Mouse (Mus musculus) hindbrain, embryonic 11.5 days (tissue): ENCODE measurements around the gene Cldn22. TPM values are rescaled to one million over a fixed set of nuclear protein-coding genes. Genes with fewer than 3 reads are reported as not detected.

ENCODE experiments used
- ATAC-seq: fragments of 200-750 bp; cut with Nextera tagmentation; 2 replicates; pipeline ENCODE4 v1.8.0; 2017; ENCODE audit warnings: mild to moderate bottlenecking, moderate TSS enrichment, moderate library complexity; ENCODE audit not compliant: low FRiP score
- DNase-seq: peaks from one replicate; pipeline ENCODE4 v3.0.0-alpha.2; 2015; ENCODE audit warnings: low spot score
- H3K27ac ChIP-seq: fragments of 300-500 bp; sonication (generic); 2 replicates; pipeline ENCODE4 v1.5.1; 2014; ENCODE audit warnings: mild to moderate bottlenecking, low read depth, low read length
- H3K27me3 ChIP-seq: fragments of 300-500 bp; sonication (generic); 2 replicates; pipeline ENCODE4 v1.6.1; 2014; ENCODE audit warnings: mild to moderate bottlenecking, low read length, moderate library complexity, mixed read lengths; ENCODE audit not compliant: control insufficient read depth, insufficient read depth
- H3K36me3 ChIP-seq: fragments of 300-500 bp; sonication (generic); 2 replicates; pipeline ENCODE4 v1.6.1; 2014; ENCODE audit warnings: mild to moderate bottlenecking, low read length, moderate library complexity, mixed read lengths; ENCODE audit not compliant: control insufficient read depth, insufficient read depth
- H3K4me1 ChIP-seq: fragments of 300-500 bp; sonication (generic); replicated peaks from 2 replicates; pipeline ENCODE4 v1.6.1; 2014; ENCODE audit warnings: low read length, mixed read lengths; ENCODE audit not compliant: control insufficient read depth, insufficient read depth
- H3K4me2 ChIP-seq: fragments of 300-500 bp; sonication (generic); replicated peaks from 2 replicates; pipeline ENCODE4 v1.6.1; 2014; ENCODE audit warnings: mild to moderate bottlenecking, low read depth, low read length
- H3K4me3 ChIP-seq: fragments of 300-500 bp; sonication (generic); 2 replicates; pipeline ENCODE4 v1.5.1; 2014; ENCODE audit warnings: low read depth, low read length
- H3K9ac ChIP-seq: fragments of 300-500 bp; sonication (generic); 2 replicates; pipeline ENCODE4 v1.6.1; 2014; ENCODE audit warnings: low read depth, low read length
- H3K9me3 ChIP-seq: fragments of 300-500 bp; sonication (generic); 2 replicates; pipeline ENCODE4 v1.6.1; 2016; ENCODE audit warnings: low read length; ENCODE audit not compliant: control insufficient read depth
- WGBS: fragments of 180-500 bp; shearing (Covaris S2); extraction: QIAGEN DNeasy Blood & Tissue Kit; methylation state at CpG from one replicate; pipeline ENCODE4 v1.1.7; 2014; 5-methylcytosine and 5-hydroxymethylcytosine counted together
- polyA plus RNA-seq: library from polyadenylated mRNA; unstranded; fragments of >200 nt; fragmentation: Nextera tagmentation; extraction: Ambion mirVana; gene quantifications from 2 replicates; pipeline ENCODE4 v1.2.1, GENCODE M21; 2014

The Cldn22 gene
- polyA plus RNA-seq, 1 experiment from 2014 or later, result not detected

- Histone ChIP-seq H3K9ac (no peak overlapping the region), H3K9me3 (no peaks in the 10 kb centered on the region), H3K4me1 (no peaks in the 10 kb centered on the region), H3K4me3 (no peak overlapping the region), H3K4me2 (no peak overlapping the region), H3K27ac (no peak overlapping the region), H3K36me3 (no peaks in the 10 kb centered on the region), H3K27me3 (no peaks in the 10 kb centered on the region)
- 83% methylated on average over 13 of the region's 13 CpGs for WGBS
- no peak for DNase-seq
- ATAC-seq, result no peak
Observed at GRCm38 (mm10) chr8:47845956-47846355, 21.7 kb downstream of the Cldn22 start.

GRCm38 (mm10) chr8:47847161-47847560, 22.9 kb downstream of the Cldn22 start:
- H3K4me3 ChIP-seq, result no peak overlapping the region
- no peak for ATAC-seq
- no peak overlapping the region for H3K27ac ChIP-seq
- H3K36me3 ChIP-seq, result no peaks in the 10 kb centered on the region
- H3K4me2 ChIP-seq, result no peak overlapping the region
- H3K4me1 ChIP-seq, result no peaks in the 10 kb centered on the region
- no peaks in the 10 kb centered on the region for H3K27me3 ChIP-seq
- no peak overlapping the region for H3K9ac ChIP-seq
- no peak for DNase-seq
- H3K9me3 ChIP-seq, result no peaks in the 10 kb centered on the region
- 95% methylated on average over 14 of the region's 14 CpGs for WGBS

GRCm38 (mm10) chr8:47847931-47848330, 23.6 kb downstream of the Cldn22 start:
- H3K27me3 ChIP-seq, result no peaks in the 10 kb centered on the region
- no peaks in the 10 kb centered on the region for H3K36me3 ChIP-seq
- no peak for ATAC-seq
- no peak overlapping the region for H3K4me2 ChIP-seq
- no peak overlapping the region for H3K4me3 ChIP-seq
- H3K9ac ChIP-seq, result no peak overlapping the region
- 96% methylated on average over 6 of the region's 6 CpGs for WGBS
- H3K4me1 ChIP-seq, result no peaks in the 10 kb centered on the region
- no peak overlapping the region for H3K27ac ChIP-seq
- H3K9me3 ChIP-seq, result no peaks in the 10 kb centered on the region
- no peak for DNase-seq

GRCm38 (mm10) chr8:47849842-47850241, 25.6 kb downstream of the Cldn22 start:
- Histone ChIP-seq H3K9ac (no peak overlapping the region), H3K36me3 (no peaks in the 10 kb centered on the region), H3K4me1 (no peaks in the 10 kb centered on the region), H3K9me3 (no peaks in the 10 kb centered on the region), H3K27me3 (no peaks in the 10 kb centered on the region), H3K4me2 (no peak overlapping the region), H3K4me3 (no peak overlapping the region), H3K27ac (no peak overlapping the region)
- no peak for DNase-seq
- no peak for ATAC-seq
- WGBS, result 87% methylated on average over 8 of the region's 8 CpGs

GRCm38 (mm10) chr8:47851824-47852502, 27.7 kb downstream of the Cldn22 start:
- Histone ChIP-seq H3K27me3 (no peaks in the 10 kb centered on the region), H3K4me2 (no peak overlapping the region), H3K9me3 (no peaks in the 10 kb centered on the region), H3K27ac (no peak overlapping the region), H3K9ac (no peak overlapping the region), H3K4me3 (no peak overlapping the region), H3K4me1 (no peaks in the 10 kb centered on the region), H3K36me3 (no peaks in the 10 kb centered on the region)
- ATAC-seq (no peak), DNase-seq (no peak)
- 62% methylated on average over 12 of the region's 12 CpGs for WGBS

- 77% methylated on average over 5 of the region's 5 CpGs for WGBS
- Histone ChIP-seq H3K4me3 (no peak overlapping the region), H3K9me3 (no peaks in the 10 kb centered on the region), H3K36me3 (no peaks in the 10 kb centered on the region), H3K4me1 (no peaks in the 10 kb centered on the region), H3K4me2 (no peak overlapping the region), H3K27ac (no peak overlapping the region), H3K9ac (no peak overlapping the region), H3K27me3 (no peaks in the 10 kb centered on the region)
- ATAC-seq, result no peak
- no peak for DNase-seq
Observed at GRCm38 (mm10) chr8:47852737-47853136, 28.5 kb downstream of the Cldn22 start.

GRCm38 (mm10) chr8:47853356-47853755, 29.1 kb downstream of the Cldn22 start:
- no peak overlapping the region for H3K4me2 ChIP-seq
- H3K27ac ChIP-seq, result no peak overlapping the region
- DNase-seq (no peak), ATAC-seq (no peak)
- no peaks in the 10 kb centered on the region for H3K27me3 ChIP-seq
- H3K4me1 ChIP-seq, result no peaks in the 10 kb centered on the region
- no peak overlapping the region for H3K4me3 ChIP-seq
- no peak overlapping the region for H3K9ac ChIP-seq
- WGBS, result 89% methylated on average over 5 of the region's 5 CpGs
- no peaks in the 10 kb centered on the region for H3K9me3 ChIP-seq
- H3K36me3 ChIP-seq, result no peaks in the 10 kb centered on the region

- DNase-seq (no peak), ATAC-seq (no peak)
- Histone ChIP-seq H3K4me2 (no peak overlapping the region), H3K4me1 (no peaks in the 10 kb centered on the region), H3K36me3 (no peaks in the 10 kb centered on the region), H3K4me3 (no peak overlapping the region), H3K27me3 (no peaks in the 10 kb centered on the region), H3K9ac (no peak overlapping the region), H3K27ac (no peak overlapping the region), H3K9me3 (no peaks in the 10 kb centered on the region)
- WGBS, result 93% methylated on average over 12 of the region's 12 CpGs
Observed at GRCm38 (mm10) chr8:47859259-47859658, 35.0 kb downstream of the Cldn22 start.

GRCm38 (mm10) chr8:47866568-47866967, 42.3 kb downstream of the Cldn22 start:
- H3K4me3 ChIP-seq, result no peak overlapping the region
- ATAC-seq, result no peak
- no peaks in the 10 kb centered on the region for H3K9me3 ChIP-seq

More at GRCm38 (mm10) chr8:47866568-47866967, 42.3 kb downstream of the Cldn22 start:
- 89% methylated on average over 8 of the region's 8 CpGs for WGBS
- H3K36me3 ChIP-seq, result no peaks in the 10 kb centered on the region
- H3K4me1 ChIP-seq, result no peaks in the 10 kb centered on the region
- no peak overlapping the region for H3K27ac ChIP-seq
- no peak overlapping the region for H3K9ac ChIP-seq
- no peak overlapping the region for H3K4me2 ChIP-seq
- DNase-seq, result no peak
- H3K27me3 ChIP-seq, result no peaks in the 10 kb centered on the region
